Mouse (Mus musculus) olfactory bulb, adult 2 months (tissue): Measurements from ENCODE around the gene Uba6.

Experiments
- CTCF ChIP-seq: fragments of 200-500 bp; IDR thresholded peaks from 2 replicates; pipeline ENCODE4 v1.5.1; 2012; ENCODE audit warnings: low read depth, mild to moderate bottlenecking, low read length, moderate library complexity; ENCODE audit not compliant: insufficient read depth
- POLR2A ChIP-seq: fragments of 200-500 bp; IDR thresholded peaks from 2 replicates; pipeline ENCODE4 v1.6.1; 2012; ENCODE audit warnings: mild to moderate bottlenecking, low read depth, low read length, moderate library complexity; ENCODE audit not compliant: insufficient read depth

DNA sequence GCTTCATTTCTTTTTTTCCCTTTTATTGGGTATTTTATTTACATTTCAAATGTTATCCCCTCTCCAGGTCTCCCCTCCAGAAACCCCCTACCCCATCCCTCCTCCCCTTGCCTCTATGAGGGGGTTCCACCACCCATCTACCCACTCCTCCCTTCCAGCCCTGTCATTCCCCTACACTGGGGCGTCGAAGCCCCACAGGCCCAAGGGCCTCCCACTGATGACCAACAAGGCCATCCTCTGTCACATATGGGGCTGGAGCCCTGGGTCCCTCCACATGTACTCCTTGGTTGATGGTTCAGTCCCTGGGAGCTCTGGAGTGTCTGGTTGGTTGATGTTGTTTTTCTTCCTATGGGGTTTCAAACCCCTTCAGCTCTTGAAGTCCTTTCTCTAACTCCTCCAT lies 70.4 kb downstream of the Uba6 start:
- no peak for TF ChIP-seq CTCF
- no peak for TF ChIP-seq POLR2A
